Mouse (Mus musculus) MEL (cell line): ENCODE data around the gene Polg. TPM values are rescaled to one million over a fixed set of nuclear protein-coding genes. Genes with fewer than 3 reads are reported as not detected.

Source experiments
- DNase-seq: peaks from one replicate; pipeline ENCODE4 v3.0.0; 2011; ENCODE audit warnings: low read depth, low spot score
- H3K27ac ChIP-seq: 2 replicates; pipeline ENCODE4 v1.5.1; 2012; ENCODE audit warnings: low read depth, mild to moderate bottlenecking, control low read depth, low read length, moderate library complexity; ENCODE audit not compliant: control insufficient read depth
- H3K27me3 ChIP-seq, 2 experiments: fragments of 150-350 bp in 1 of 2; sonication (generic) in 1 of 2; 2 replicates each; pipeline ENCODE4 v1.6.1; 2012; ENCODE audit warnings: low read length in 2 of 2, mild to moderate bottlenecking in 2 of 2, improper control_type of control experiment in 1 of 2, moderate library complexity in 1 of 2; ENCODE audit not compliant: insufficient read depth in 2 of 2, control insufficient read depth in 1 of 2
- H3K36me3 ChIP-seq, 2 experiments: 2 replicates each; pipeline ENCODE4 v1.6.1; 2012 to 2014; ENCODE audit warnings: low read length in 2 of 2, improper control_type of control experiment in 1 of 2, inconsistent platforms in 1 of 2, mild to moderate bottlenecking in 1 of 2; ENCODE audit not compliant: insufficient read depth in 2 of 2, control insufficient read depth in 1 of 2
- H3K4me1 ChIP-seq, 2 experiments: fragments of 150-350 bp in 1 of 2; sonication (generic) in 1 of 2; 2 replicates each; pipeline ENCODE4 v1.6.1; 2012; ENCODE audit warnings: low read length in 2 of 2, improper control_type of control experiment in 1 of 2, mild to moderate bottlenecking in 1 of 2; ENCODE audit not compliant: insufficient read depth in 2 of 2, control insufficient read depth in 1 of 2
- H3K4me3 ChIP-seq, 2 experiments: fragments of 150-350 bp in 1 of 2; sonication (generic) in 1 of 2; 2 replicates each; pipeline ENCODE4 v1.5.1; 2012; ENCODE audit warnings: low read depth in 2 of 2, low read length in 2 of 2, mild to moderate bottlenecking in 2 of 2, moderate library complexity in 2 of 2, control low read depth in 1 of 2, improper control_type of control experiment in 1 of 2; ENCODE audit not compliant: control insufficient read depth in 1 of 2, insufficient read depth in 1 of 2
- H3K79me2 ChIP-seq: 2 replicates; pipeline ENCODE4 v1.6.1; 2012; ENCODE audit warnings: mild to moderate bottlenecking, low read length, moderate library complexity; ENCODE audit not compliant: control insufficient read depth, poor library complexity, insufficient read depth
- H3K9ac ChIP-seq: 2 replicates; pipeline ENCODE4 v1.6.1; 2012; ENCODE audit warnings: low read depth, mild to moderate bottlenecking, control low read depth, low read length, moderate library complexity; ENCODE audit not compliant: control insufficient read depth, poor library complexity, severe bottlenecking
- H3K9me3 ChIP-seq: fragments of 150-350 bp; sonication (generic); replicated peaks from 2 replicates; pipeline ENCODE4 v1.6.1; 2012; ENCODE audit warnings: mild to moderate bottlenecking, low read length, improper control_type of control experiment, moderate library complexity; ENCODE audit not compliant: insufficient read depth
- CHD2 ChIP-seq: IDR thresholded peaks from 2 replicates; pipeline ENCODE4 v1.6.1; 2011; ENCODE audit warnings: low read length, improper control_type of control experiment
- EP300 ChIP-seq, 2 experiments: IDR thresholded peaks; 2 replicates each; pipeline ENCODE4 v1.6.1; 2011; ENCODE audit warnings: improper control_type of control experiment in 2 of 2, low read length in 2 of 2, low read depth in 1 of 2, mild to moderate bottlenecking in 1 of 2
- ETS1 ChIP-seq: IDR thresholded peaks from 2 replicates; pipeline ENCODE4 v1.6.1; 2012; ENCODE audit warnings: low read depth, mild to moderate bottlenecking, inconsistent platforms, low read length, improper control_type of control experiment, moderate library complexity
- GABPA ChIP-seq: IDR thresholded peaks from 2 replicates; pipeline ENCODE4 v1.6.1; 2012; ENCODE audit warnings: low read depth, mild to moderate bottlenecking, inconsistent platforms, low read length, improper control_type of control experiment, moderate library complexity
- GATA1 ChIP-seq: IDR thresholded peaks from 2 replicates; pipeline ENCODE4 v1.6.1; 2011; ENCODE audit warnings: low read depth, low read length, improper control_type of control experiment
- MAZ ChIP-seq: IDR thresholded peaks from 2 replicates; pipeline ENCODE4 v1.6.1; 2012; ENCODE audit warnings: low read depth, mild to moderate bottlenecking, inconsistent platforms, low read length, improper control_type of control experiment
- MYB ChIP-seq: IDR thresholded peaks from 2 replicates; pipeline ENCODE4 v1.6.1; 2011; ENCODE audit warnings: mild to moderate bottlenecking, low read depth, low read length, improper control_type of control experiment
- MYC ChIP-seq: IDR thresholded peaks from 2 replicates; pipeline ENCODE4 v1.6.1; 2011; ENCODE audit warnings: low read depth, mild to moderate bottlenecking, low read length, improper control_type of control experiment, moderate library complexity
- POLR2A ChIP-seq, 2 experiments: IDR thresholded peaks; 2 replicates each; pipeline ENCODE4 v1.6.1; 2011 to 2012; ENCODE audit warnings: low read length in 2 of 2, mild to moderate bottlenecking in 2 of 2, control low read depth in 1 of 2, improper control_type of control experiment in 1 of 2, low read depth in 1 of 2, moderate library complexity in 1 of 2; ENCODE audit not compliant: control insufficient read depth in 1 of 2, insufficient read depth in 1 of 2, poor library complexity in 1 of 2
- POLR2AphosphoS2 ChIP-seq: IDR thresholded peaks from 2 replicates; pipeline ENCODE4 v1.6.1; 2011; ENCODE audit warnings: low read length, improper control_type of control experiment
- SMC3 ChIP-seq: IDR thresholded peaks from 2 replicates; pipeline ENCODE4 v1.6.1; 2011; ENCODE audit warnings: low read depth, low read length, improper control_type of control experiment
- TAL1 ChIP-seq: IDR thresholded peaks from 2 replicates; pipeline ENCODE4 v1.6.1; 2012; ENCODE audit warnings: mild to moderate bottlenecking, inconsistent platforms, low read length, moderate library complexity, mixed read lengths
- TBP ChIP-seq: IDR thresholded peaks from 2 replicates; pipeline ENCODE4 v1.8.0; 2011; ENCODE audit warnings: low read depth, low read length, improper control_type of control experiment
- TCF12 ChIP-seq: IDR thresholded peaks from 2 replicates; pipeline ENCODE4 v1.6.1; 2014; ENCODE audit warnings: low read depth, mild to moderate bottlenecking, inconsistent platforms, low read length, improper control_type of control experiment, moderate library complexity
- UBTF ChIP-seq: IDR thresholded peaks from 2 replicates; pipeline ENCODE4 v1.6.1; 2012; ENCODE audit warnings: low read depth, mild to moderate bottlenecking, inconsistent platforms, low read length, improper control_type of control experiment, moderate library complexity, borderline replicate concordance; ENCODE audit not compliant: insufficient read depth
- USF1 ChIP-seq: IDR thresholded peaks from 2 replicates; pipeline ENCODE4 v1.6.1; 2014; ENCODE audit warnings: low read depth, mild to moderate bottlenecking, inconsistent platforms, low read length, improper control_type of control experiment, moderate library complexity
- ZC3H11A ChIP-seq: IDR thresholded peaks from 2 replicates; pipeline ENCODE4 v1.6.1; 2012; ENCODE audit warnings: low read depth, mild to moderate bottlenecking, inconsistent platforms, low read length, improper control_type of control experiment
- ZKSCAN1 ChIP-seq: IDR thresholded peaks from 2 replicates; pipeline ENCODE4 v1.6.1; 2012; ENCODE audit warnings: low read depth, mild to moderate bottlenecking, inconsistent platforms, low read length, improper control_type of control experiment, moderate library complexity
- ZMIZ1 ChIP-seq: IDR thresholded peaks from 2 replicates; pipeline ENCODE4 v1.6.1; 2012; ENCODE audit warnings: low read depth, mild to moderate bottlenecking, inconsistent platforms, low read length, improper control_type of control experiment, moderate library complexity
- polyA plus RNA-seq, 2 experiments: library from polyadenylated mRNA; stranded (reverse) in 1 of 2; unstranded in 1 of 2; fragments of >175 nt in 1 of 2; fragments of >200 nt in 1 of 2; gene quantifications; 2 replicates each; pipeline versions ENCODE4 v1.2.1 to v1.2.4; 2012; ENCODE audit warnings: low replicate concordance in 2 of 2, low read depth in 1 of 2; ENCODE audit not compliant: insufficient read length in 2 of 2, insufficient read depth in 1 of 2, missing spikeins in 1 of 2
- total RNA-seq: library from RNA; depleted of rRNA; stranded (reverse); fragments of 300-350 nt; gene quantifications from 2 replicates; pipeline ENCODE4 v1.2.3, GENCODE M21; 2012

The Polg gene
- total and polyA plus RNA-seq, 3 experiments = 82.7 to 129 TPM; not detected in 1

GRCm38 (mm10) chr7:79414449-79415375, 51.5 kb downstream of the Polg start:
- Histone ChIP-seq H3K9me3 (no peaks in the 10 kb centered on the region), H3K36me3 (peaks cover 0 to 4% of the 10 kb centered on the region in 2 experiments; a peak in 1 of 4 replicates), H3K4me1 (no peaks in the 10 kb centered on the region), H3K4me3 (no peak overlapping the region), H3K9ac (no peak overlapping the region), H3K79me2 (no peaks in the 10 kb centered on the region), H3K27me3 (no peaks in the 10 kb centered on the region), H3K27ac (no peak overlapping the region)
- no peak for DNase-seq
- no peak for TF ChIP-seq POLR2AphosphoS2
- TF ChIP-seq, all 39 proteins: peak for 0

GRCm38 (mm10) chr7:79400296-79400695, 65.9 kb downstream of the Polg start:
- TF ChIP-seq UBTF = no peak
- no peak for TF ChIP-seq GABPA
- TF ChIP-seq POLR2A (IDR thresholded peaks at IDR 0.05; ENCODE audit: control insufficient read depth in 1 of 2, insufficient read depth in 1 of 2, low read depth in 1 of 2, low read length in 2 of 2, poor library complexity in 1 of 2) = no peak
- no peak for TF ChIP-seq SMC3
- TF ChIP-seq USF1 = no peak
- TF ChIP-seq ZMIZ1 = no peak
- no peak for TF ChIP-seq TAL1
- TF ChIP-seq TBP = no peak
- no peak for TF ChIP-seq ETS1
- no peak for TF ChIP-seq ZKSCAN1
- TF ChIP-seq CHD2 = no peak
- TF ChIP-seq MAZ = no peak
- no peak for TF ChIP-seq MYC
- no peak for TF ChIP-seq TCF12
- TF ChIP-seq MYB = no peak
- TF ChIP-seq ZC3H11A = no peak
- TF ChIP-seq GATA1 = no peak
- no peak for TF ChIP-seq POLR2AphosphoS2
- no peak for TF ChIP-seq EP300 (IDR thresholded peaks at IDR 0.05; ENCODE audit: low read depth in 1 of 2, low read length in 2 of 2)

More at GRCm38 (mm10) chr7:79400296-79400695, 65.9 kb downstream of the Polg start:
- Histone ChIP-seq H3K79me2 (no peaks in the 10 kb centered on the region), H3K9me3 (no peaks in the 10 kb centered on the region), H3K36me3 (peaks cover 0 to 3% of the 10 kb centered on the region in 2 experiments; a peak in 2 of 4 replicates), H3K4me1 (no peaks in the 10 kb centered on the region), H3K4me3 (no peak overlapping the region), H3K27me3 (no peaks in the 10 kb centered on the region), H3K9ac (no peak overlapping the region), H3K27ac (no peak overlapping the region)
- no peak for DNase-seq
